Mouse (Mus musculus) MEL (cell line): Measurements from ENCODE around the gene 4930564D02Rik. TPM values are rescaled to one million over a fixed set of nuclear protein-coding genes. Genes with fewer than 3 reads are reported as not detected.

Source experiments
- DNase-seq: peaks from one replicate; pipeline ENCODE4 v3.0.0; 2011; ENCODE audit warnings: low read depth, low spot score
- H3K27ac ChIP-seq: 2 replicates; pipeline ENCODE4 v1.5.1; 2012; ENCODE audit warnings: low read depth, mild to moderate bottlenecking, control low read depth, low read length, moderate library complexity; ENCODE audit not compliant: control insufficient read depth
- H3K27me3 ChIP-seq, 2 experiments: fragments of 150-350 bp in 1 of 2; sonication (generic) in 1 of 2; 2 replicates each; pipeline ENCODE4 v1.6.1; 2012; ENCODE audit warnings: low read length in 2 of 2, mild to moderate bottlenecking in 2 of 2, improper control_type of control experiment in 1 of 2, moderate library complexity in 1 of 2; ENCODE audit not compliant: insufficient read depth in 2 of 2, control insufficient read depth in 1 of 2
- H3K36me3 ChIP-seq, 2 experiments: 2 replicates each; pipeline ENCODE4 v1.6.1; 2012 to 2014; ENCODE audit warnings: low read length in 2 of 2, improper control_type of control experiment in 1 of 2, inconsistent platforms in 1 of 2, mild to moderate bottlenecking in 1 of 2; ENCODE audit not compliant: insufficient read depth in 2 of 2, control insufficient read depth in 1 of 2
- H3K4me1 ChIP-seq, 2 experiments: fragments of 150-350 bp in 1 of 2; sonication (generic) in 1 of 2; 2 replicates each; pipeline ENCODE4 v1.6.1; 2012; ENCODE audit warnings: low read length in 2 of 2, improper control_type of control experiment in 1 of 2, mild to moderate bottlenecking in 1 of 2; ENCODE audit not compliant: insufficient read depth in 2 of 2, control insufficient read depth in 1 of 2
- H3K4me3 ChIP-seq, 2 experiments: fragments of 150-350 bp in 1 of 2; sonication (generic) in 1 of 2; 2 replicates each; pipeline ENCODE4 v1.5.1; 2012; ENCODE audit warnings: low read depth in 2 of 2, low read length in 2 of 2, mild to moderate bottlenecking in 2 of 2, moderate library complexity in 2 of 2, control low read depth in 1 of 2, improper control_type of control experiment in 1 of 2; ENCODE audit not compliant: control insufficient read depth in 1 of 2, insufficient read depth in 1 of 2
- H3K79me2 ChIP-seq: 2 replicates; pipeline ENCODE4 v1.6.1; 2012; ENCODE audit warnings: mild to moderate bottlenecking, low read length, moderate library complexity; ENCODE audit not compliant: control insufficient read depth, poor library complexity, insufficient read depth
- H3K9ac ChIP-seq: 2 replicates; pipeline ENCODE4 v1.6.1; 2012; ENCODE audit warnings: low read depth, mild to moderate bottlenecking, control low read depth, low read length, moderate library complexity; ENCODE audit not compliant: control insufficient read depth, poor library complexity, severe bottlenecking
- H3K9me3 ChIP-seq: fragments of 150-350 bp; sonication (generic); replicated peaks from 2 replicates; pipeline ENCODE4 v1.6.1; 2012; ENCODE audit warnings: mild to moderate bottlenecking, low read length, improper control_type of control experiment, moderate library complexity; ENCODE audit not compliant: insufficient read depth
- CHD1 ChIP-seq: IDR thresholded peaks from 2 replicates; pipeline ENCODE4 v1.6.1; 2012; ENCODE audit warnings: low read depth, mild to moderate bottlenecking, inconsistent platforms, low read length, improper control_type of control experiment
- ELF1 ChIP-seq: IDR thresholded peaks from 2 replicates; pipeline ENCODE4 v1.6.1; 2014; ENCODE audit warnings: low read depth, mild to moderate bottlenecking, inconsistent platforms, low read length, improper control_type of control experiment, moderate library complexity
- ETS1 ChIP-seq: IDR thresholded peaks from 2 replicates; pipeline ENCODE4 v1.6.1; 2012; ENCODE audit warnings: low read depth, mild to moderate bottlenecking, inconsistent platforms, low read length, improper control_type of control experiment, moderate library complexity
- GABPA ChIP-seq: IDR thresholded peaks from 2 replicates; pipeline ENCODE4 v1.6.1; 2012; ENCODE audit warnings: low read depth, mild to moderate bottlenecking, inconsistent platforms, low read length, improper control_type of control experiment, moderate library complexity
- JUND ChIP-seq: IDR thresholded peaks from 2 replicates; pipeline ENCODE4 v1.6.1; 2011; ENCODE audit warnings: low read depth, mild to moderate bottlenecking, improper control_type of control experiment, low read length
- KAT2A ChIP-seq: conservative IDR thresholded peaks from 2 replicates; pipeline ENCODE4 v1.6.1; 2012; ENCODE audit warnings: low read depth, low read length, improper control_type of control experiment, inconsistent platforms
- MAFK ChIP-seq: IDR thresholded peaks from 2 replicates; pipeline ENCODE4 v1.6.1; 2011; ENCODE audit warnings: low read depth, mild to moderate bottlenecking, low read length, improper control_type of control experiment, borderline replicate concordance
- MAZ ChIP-seq: IDR thresholded peaks from 2 replicates; pipeline ENCODE4 v1.6.1; 2012; ENCODE audit warnings: low read depth, mild to moderate bottlenecking, inconsistent platforms, low read length, improper control_type of control experiment
- MXI1 ChIP-seq: IDR thresholded peaks from 2 replicates; pipeline ENCODE4 v1.6.1; 2011; ENCODE audit warnings: mild to moderate bottlenecking, low read depth, low read length, improper control_type of control experiment
- MYB ChIP-seq: IDR thresholded peaks from 2 replicates; pipeline ENCODE4 v1.6.1; 2011; ENCODE audit warnings: mild to moderate bottlenecking, low read depth, low read length, improper control_type of control experiment
- MYC ChIP-seq: IDR thresholded peaks from 2 replicates; pipeline ENCODE4 v1.6.1; 2011; ENCODE audit warnings: low read depth, mild to moderate bottlenecking, low read length, improper control_type of control experiment, moderate library complexity
- NELFE ChIP-seq: IDR thresholded peaks from 2 replicates; pipeline ENCODE4 v1.6.1; 2011; ENCODE audit warnings: low read depth, low read length, improper control_type of control experiment
- POLR2AphosphoS2 ChIP-seq: IDR thresholded peaks from 2 replicates; pipeline ENCODE4 v1.6.1; 2011; ENCODE audit warnings: low read length, improper control_type of control experiment
- POLR2AphosphoS5 ChIP-seq: IDR thresholded peaks from 2 replicates; pipeline ENCODE4 v1.6.1; 2012; ENCODE audit warnings: low read depth, borderline replicate concordance, mild to moderate bottlenecking, inconsistent platforms, low read length, moderate library complexity, mixed read lengths
- SIN3A ChIP-seq: IDR thresholded peaks from 2 replicates; pipeline ENCODE4 v1.6.1; 2012; ENCODE audit warnings: low read length, improper control_type of control experiment, inconsistent platforms
- TBP ChIP-seq: IDR thresholded peaks from 2 replicates; pipeline ENCODE4 v1.8.0; 2011; ENCODE audit warnings: low read depth, low read length, improper control_type of control experiment
- TCF12 ChIP-seq: IDR thresholded peaks from 2 replicates; pipeline ENCODE4 v1.6.1; 2014; ENCODE audit warnings: low read depth, mild to moderate bottlenecking, inconsistent platforms, low read length, improper control_type of control experiment, moderate library complexity
- UBTF ChIP-seq: IDR thresholded peaks from 2 replicates; pipeline ENCODE4 v1.6.1; 2012; ENCODE audit warnings: low read depth, mild to moderate bottlenecking, inconsistent platforms, low read length, improper control_type of control experiment, moderate library complexity, borderline replicate concordance; ENCODE audit not compliant: insufficient read depth
- polyA plus RNA-seq, 2 experiments: library from polyadenylated mRNA; stranded (reverse) in 1 of 2; unstranded in 1 of 2; fragments of >175 nt in 1 of 2; fragments of >200 nt in 1 of 2; gene quantifications; 2 replicates each; pipeline versions ENCODE4 v1.2.1 to v1.2.4; 2012; ENCODE audit warnings: low replicate concordance in 2 of 2, low read depth in 1 of 2; ENCODE audit not compliant: insufficient read length in 2 of 2, insufficient read depth in 1 of 2, missing spikeins in 1 of 2
- total RNA-seq: library from RNA; depleted of rRNA; stranded (reverse); fragments of 300-350 nt; gene quantifications from 2 replicates; pipeline ENCODE4 v1.2.3, GENCODE M21; 2012

Gene 4930564D02Rik
- total and polyA plus RNA-seq, 3 experiments: not detected

- DNase-seq: no peak
- no peaks in the 10 kb centered on the region for H3K4me1 ChIP-seq
- H3K27me3 ChIP-seq: peaks cover 3 to 4% of the 10 kb centered on the region in 2 experiments; a peak in 3 of 4 replicates
- no peaks in the 10 kb centered on the region for H3K9me3 ChIP-seq
- H3K4me3 ChIP-seq: no peak overlapping the region
- no peaks in the 10 kb centered on the region for H3K79me2 ChIP-seq
- no peak overlapping the region for H3K27ac ChIP-seq
- no peaks in the 10 kb centered on the region for H3K36me3 ChIP-seq
- no peak for TF ChIP-seq CHD1
- TF ChIP-seq MAZ: no peak
- TF ChIP-seq ETS1: no peak
- TF ChIP-seq MXI1: no peak
- no peak for TF ChIP-seq ELF1
- TF ChIP-seq, all 39 proteins: peak for 0
- no peak overlapping the region for H3K9ac ChIP-seq
These were observed 5.9 kb downstream of the 4930564D02Rik start for GRCm38 (mm10) chr3:105072536-105072935.

- DNase-seq: no peak
- no peaks in the 10 kb centered on the region for H3K4me1 ChIP-seq
- no peak overlapping the region for H3K4me3 ChIP-seq
- no peaks in the 10 kb centered on the region for H3K79me2 ChIP-seq
- H3K9me3 ChIP-seq: no peaks in the 10 kb centered on the region
- H3K9ac ChIP-seq: no peak overlapping the region
- no peak overlapping the region for H3K27ac ChIP-seq
- no peaks in the 10 kb centered on the region for H3K36me3 ChIP-seq
- peaks cover 3 to 4% of the 10 kb centered on the region in 2 experiments; a peak in 3 of 4 replicates for H3K27me3 ChIP-seq
- no peak for TF ChIP-seq NELFE
- TF ChIP-seq ETS1: no peak
- no peak for TF ChIP-seq SIN3A
- no peak for TF ChIP-seq POLR2AphosphoS5
- TF ChIP-seq MYC: no peak
- TF ChIP-seq TBP: no peak
- TF ChIP-seq ELF1: no peak
- TF ChIP-seq MYB: no peak
- TF ChIP-seq UBTF: no peak
- no peak for TF ChIP-seq GABPA
- no peak for TF ChIP-seq KAT2A
- no peak for TF ChIP-seq TCF12
- no peak for TF ChIP-seq POLR2AphosphoS2
- TF ChIP-seq MAFK: no peak
- TF ChIP-seq JUND: no peak
These were observed 9.2 kb downstream of the 4930564D02Rik start for GRCm38 (mm10) chr3:105075796-105076195.
